Mouse (Mus musculus): ENCODE data around the gene Baz2a.

GRCm38 (mm10) chr10:128123833-128124232 lies 32.5 kb downstream of the Baz2a start:
- TF ChIP-seq CTCF (conservative IDR thresholded peaks at IDR 0.05; ENCODE audit: low read length) (no peak), POU5F1 (IDR thresholded peaks at IDR 0.05; ENCODE audit: borderline replicate concordance, low read length) (no peak), NANOG (IDR thresholded peaks at IDR 0.05; ENCODE audit: borderline replicate concordance, low read length) (no peak)
